Mouse (Mus musculus) cerebellum, postnatal 4 days (tissue): Measurements from ENCODE around the gene Gp1bb.

Experiments used
- DNase-seq, 2 experiments: peaks; one replicate each; pipeline ENCODE4 v3.0.0; 2022; ENCODE audit warnings: low spot score in 2 of 2, mixed read lengths in 1 of 2

Gp1bb gene

DNA sequence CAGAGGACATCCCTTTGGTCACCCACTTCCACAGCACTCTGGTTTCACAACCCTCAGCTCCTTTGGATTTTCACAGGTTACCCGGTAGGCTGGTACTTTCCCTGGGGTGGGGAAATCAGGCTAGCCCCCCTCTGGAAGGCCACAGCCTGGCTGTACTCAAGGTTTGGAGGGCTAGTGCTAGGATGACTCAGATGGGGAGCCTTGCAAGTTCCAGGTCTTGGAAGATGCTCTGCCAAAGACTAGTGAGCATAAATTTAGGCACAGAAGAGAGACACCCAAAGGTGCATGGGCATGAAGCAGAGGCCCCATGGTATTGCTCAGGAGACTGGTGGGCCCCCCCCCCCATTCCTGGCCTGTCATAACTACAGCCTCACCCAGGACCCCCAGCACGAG lies 6.7 kb upstream of the Gp1bb start:
- DNase-seq = no peak

DNA sequence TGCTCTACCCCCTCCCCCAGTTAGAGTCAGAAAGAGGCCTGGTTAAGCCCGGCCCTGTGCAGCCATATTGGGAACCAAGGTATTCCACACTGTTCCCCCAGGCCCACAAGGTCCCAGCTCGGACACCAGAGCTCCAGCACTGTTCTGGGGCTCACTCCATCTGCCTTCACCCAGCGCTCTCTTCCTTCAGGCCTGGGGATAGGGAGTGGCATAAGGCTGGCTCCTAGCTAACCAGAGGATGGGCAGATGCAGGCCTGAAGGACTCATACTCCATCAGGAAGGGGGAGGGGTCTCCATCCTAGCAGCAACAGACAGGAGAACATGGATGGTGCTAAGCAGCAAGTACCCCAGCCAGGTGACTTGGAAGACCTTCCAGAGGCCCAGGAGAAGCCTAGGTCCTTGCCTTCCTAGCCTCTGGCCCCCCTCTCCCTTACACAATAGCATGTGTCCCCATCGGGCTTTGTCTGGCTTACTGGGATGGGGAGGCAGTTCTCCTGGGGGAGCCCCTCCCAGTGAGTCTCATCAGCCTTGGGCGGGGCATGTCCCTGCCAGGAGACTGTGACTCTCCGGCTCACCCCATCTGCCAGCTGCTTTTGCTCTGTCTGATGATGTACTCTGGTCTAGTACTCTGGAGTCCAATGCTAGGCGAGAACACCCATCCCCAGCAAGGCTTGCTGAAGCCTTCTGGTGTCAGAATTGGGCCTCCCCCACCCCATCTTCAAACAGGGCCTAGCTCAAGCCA lies 6.2 kb upstream of the Gp1bb start:
- peak in 1 of 2 experiments; percentile 14 for DNase-seq

- no peak for DNase-seq
Measured at GRCm38 (mm10) chr16:18627163-18627562, 5.0 kb upstream of the Gp1bb start.

GRCm38 (mm10) chr16:18626376-18626878 lies 4.2 kb upstream of the Gp1bb start, which contains the start of gene Gm49601:
Gm49601 (minus strand) TSS chr16:18626427.
- peak; percentile 72 to 88 for DNase-seq

- no peak for DNase-seq
Measured at GRCm38 (mm10) chr16:18625791-18626311, 3.6 kb upstream of the Gp1bb start.

GRCm38 (mm10) chr16:18625097-18625496 lies 2.9 kb upstream of the Gp1bb start:
- no peak for DNase-seq

DNA sequence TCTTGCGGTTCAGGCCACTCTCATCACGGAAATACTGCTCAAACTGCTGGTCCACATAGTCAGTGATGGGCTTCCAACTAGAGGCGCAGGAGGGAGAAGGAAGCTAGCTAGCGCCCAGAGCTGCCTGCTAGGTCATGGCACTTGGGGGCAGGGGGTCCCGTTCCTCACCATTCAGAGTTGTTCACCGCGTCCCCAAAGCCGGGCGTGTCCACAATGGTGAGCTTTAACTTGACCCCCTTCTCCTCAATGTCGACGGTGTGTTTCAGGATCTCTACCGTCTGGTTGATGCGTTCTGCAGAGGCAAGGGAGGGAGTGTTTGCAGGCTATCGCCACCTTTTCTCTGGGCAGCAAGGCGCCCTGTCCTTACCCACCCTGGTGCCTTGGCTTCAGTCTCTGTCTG lies 2.4 kb upstream of the Gp1bb start:
- DNase-seq = no peak

- no peak for DNase-seq
Measured at GRCm38 (mm10) chr16:18623751-18624540, 1.7 kb upstream of the Gp1bb start.

- no peak for DNase-seq
Measured at GRCm38 (mm10) chr16:18622916-18623750, 930 bp upstream of the Gp1bb start.

- DNase-seq = no peak
Measured at GRCm38 (mm10) chr16:18621362-18622001, 721 bp downstream of the Gp1bb start.

DNA sequence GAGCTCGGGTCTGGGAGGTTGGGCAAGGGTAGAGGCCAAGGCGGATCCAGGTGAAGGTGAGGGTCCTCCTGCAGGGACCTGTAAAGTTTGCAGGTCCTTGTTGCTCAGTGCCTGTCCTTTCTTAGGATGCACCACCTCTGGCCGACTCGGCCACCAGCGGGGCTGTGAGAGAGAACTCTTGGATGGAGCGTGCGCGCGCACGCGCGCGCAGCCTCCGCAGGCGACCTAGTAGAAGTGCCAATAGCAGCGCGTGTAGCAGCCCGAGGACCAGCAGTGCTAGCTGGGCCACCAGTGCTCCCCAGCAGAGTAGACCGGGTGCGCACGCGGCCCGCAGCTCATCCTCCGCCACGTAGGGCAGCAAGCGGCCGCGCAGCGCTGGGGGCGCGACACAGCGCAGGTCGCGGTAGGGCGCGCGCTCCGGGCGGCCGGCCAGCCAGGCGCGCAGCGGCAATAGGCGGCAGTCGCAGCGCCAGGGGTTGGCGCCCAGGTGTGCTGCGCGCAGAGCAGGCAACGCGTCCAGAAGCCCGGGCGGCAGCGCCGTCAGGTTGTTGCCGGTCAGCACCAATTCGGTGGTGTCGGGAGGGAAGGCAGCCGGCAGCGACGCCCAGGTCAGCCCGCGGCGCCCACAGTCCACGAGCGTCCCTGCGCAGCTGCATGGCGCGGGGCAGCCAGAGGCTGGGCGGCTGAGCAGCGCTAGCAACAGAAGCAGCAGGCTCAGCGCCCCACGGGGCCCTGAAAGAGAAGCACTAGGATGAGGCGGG lies 1.4 kb downstream of the Gp1bb start:
- no peak for DNase-seq

DNA sequence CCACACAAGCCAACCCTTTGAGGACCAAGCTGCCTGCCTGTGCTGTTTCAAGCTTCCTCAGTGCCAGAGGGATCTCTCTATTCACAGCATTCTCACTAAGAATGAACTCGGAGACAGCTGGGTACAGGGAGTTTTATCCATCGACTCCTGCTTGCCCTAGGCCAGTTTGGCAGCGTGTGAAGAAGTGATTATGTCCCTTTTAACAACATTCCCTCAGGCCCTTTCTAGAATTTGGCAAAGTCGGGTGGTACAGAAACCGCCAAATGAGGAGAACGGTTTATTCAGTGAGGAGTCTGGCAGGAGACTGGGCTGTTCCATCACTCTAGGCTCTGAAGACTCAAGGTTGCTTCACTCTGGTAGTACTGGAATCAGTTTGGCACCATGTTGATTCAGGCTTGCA lies 2.0 kb downstream of the Gp1bb start:
- no peak for DNase-seq

GRCm38 (mm10) chr16:18619110-18619509 lies 3.1 kb downstream of the Gp1bb start:
- DNase-seq = no peak

DNA sequence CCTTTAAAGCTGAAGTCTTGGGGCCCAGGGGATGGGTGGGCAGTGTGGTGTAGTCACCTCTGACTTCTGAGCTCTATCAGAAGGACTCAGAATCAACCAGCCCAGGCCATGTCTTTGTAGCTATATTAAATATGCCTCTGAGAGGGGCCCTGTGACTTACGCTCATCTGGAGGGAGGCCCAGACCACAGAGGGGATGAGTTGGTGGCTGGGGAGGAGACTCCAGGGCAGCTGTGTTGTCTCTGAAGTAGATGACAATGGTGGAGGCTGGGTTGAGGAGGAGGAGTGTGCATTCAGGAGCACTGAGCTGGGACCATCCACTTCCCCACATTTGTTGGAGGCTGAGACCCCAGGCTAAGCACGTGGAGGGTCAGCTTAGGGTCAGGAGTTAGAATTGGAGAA lies 3.9 kb downstream of the Gp1bb start:
- no peak for DNase-seq

GRCm38 (mm10) chr16:18617370-18618065 lies 4.7 kb downstream of the Gp1bb start:
- peak; percentile 86 to 90 for DNase-seq

GRCm38 (mm10) chr16:18613301-18613700 lies 8.9 kb downstream of the Gp1bb start:
- no peak for DNase-seq

DNA sequence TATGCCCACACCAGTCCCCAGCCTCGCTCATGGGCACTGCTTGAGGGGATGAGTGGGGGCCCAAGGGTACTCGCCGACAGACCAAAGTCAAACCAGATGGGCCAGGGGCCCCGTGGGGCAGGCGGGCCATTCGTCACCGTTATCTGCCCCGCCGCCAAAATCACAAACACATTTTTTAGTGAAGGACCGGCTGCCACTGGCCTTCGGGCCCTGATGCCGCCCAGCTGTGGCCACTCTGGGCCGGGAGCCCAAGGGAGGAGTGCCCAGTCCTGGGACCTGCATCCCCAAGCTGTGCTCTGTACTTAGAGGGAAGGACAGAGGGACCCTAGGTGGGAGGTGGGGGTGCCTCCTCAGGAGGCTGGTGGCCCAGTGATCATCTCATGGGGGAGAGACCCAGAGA lies 10.5 kb downstream of the Gp1bb start:
- DNase-seq = no peak

DNA sequence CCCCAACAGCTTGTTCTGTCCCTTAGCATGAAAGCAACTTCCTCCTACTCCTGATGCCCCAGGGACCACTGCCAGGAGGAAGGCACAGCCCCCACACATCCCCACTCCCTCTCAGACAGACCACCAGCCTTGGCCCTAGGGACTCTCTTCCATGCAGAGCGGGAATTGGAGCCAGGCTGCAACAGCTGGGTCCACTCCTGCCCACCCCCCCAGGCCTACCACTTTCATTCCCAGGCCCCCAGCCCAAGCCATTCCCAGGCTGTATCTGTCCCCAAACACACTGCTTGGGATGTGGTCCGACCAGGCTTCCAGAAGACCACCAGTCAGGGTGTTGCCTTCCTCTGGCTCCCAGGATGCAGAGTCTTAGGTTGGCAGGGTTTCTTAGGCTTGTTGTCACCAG lies 13.1 kb downstream of the Gp1bb start:
- DNase-seq = no peak

- no peak for DNase-seq
Measured at GRCm38 (mm10) chr16:18608226-18608625, 14.0 kb downstream of the Gp1bb start.

DNA sequence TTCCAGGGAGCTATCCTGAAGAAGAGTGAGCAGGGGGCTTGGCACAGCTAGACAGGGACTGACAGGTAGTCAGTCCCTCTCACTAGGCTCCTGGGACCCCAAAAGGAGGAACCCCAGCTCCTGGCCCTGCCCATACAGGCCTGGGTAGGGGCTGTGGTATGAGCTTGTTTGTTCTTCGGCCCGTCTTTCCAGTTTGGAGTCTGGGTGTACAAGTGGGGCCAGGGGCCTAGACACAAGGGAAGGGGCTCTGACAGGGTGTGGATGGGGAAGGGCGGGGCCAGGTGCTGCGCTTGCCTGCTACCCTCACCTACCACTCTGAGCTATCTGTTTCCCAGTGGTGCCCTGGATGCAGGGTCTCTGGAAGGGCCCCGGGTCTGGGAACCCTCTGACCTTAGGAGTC lies 16.5 kb downstream of the Gp1bb start:
- no peak for DNase-seq
